Mouse (Mus musculus) neural tube, embryonic 13.5 days (tissue): ENCODE results near the gene Lrmda. TPM values are rescaled to one million over a fixed set of nuclear protein-coding genes. Genes with fewer than 3 reads are reported as not detected.

Source experiments
- ATAC-seq: fragments of 200-750 bp; cut with Nextera tagmentation; 2 replicates; pipeline ENCODE4 v1.8.0; 2017; ENCODE audit warnings: low read depth, mild to moderate bottlenecking, moderate TSS enrichment, moderate library complexity
- H3K27ac ChIP-seq: fragments of 300-500 bp; sonication (generic); replicated peaks from 2 replicates; pipeline ENCODE4 v1.5.1; 2015; ENCODE audit warnings: moderate library complexity, mild to moderate bottlenecking, inconsistent platforms
- H3K27me3 ChIP-seq: fragments of 300-500 bp; sonication (generic); 2 replicates; pipeline ENCODE4 v1.6.1; 2015; ENCODE audit warnings: mild to moderate bottlenecking, inconsistent platforms
- H3K36me3 ChIP-seq: fragments of 300-500 bp; sonication (generic); 2 replicates; pipeline ENCODE4 v1.6.1; 2015; ENCODE audit warnings: mild to moderate bottlenecking, inconsistent platforms
- H3K4me1 ChIP-seq: fragments of 300-500 bp; sonication (generic); replicated peaks from 2 replicates; pipeline ENCODE4 v1.6.1; 2015; ENCODE audit warnings: inconsistent platforms
- H3K4me2 ChIP-seq: fragments of 300-500 bp; sonication (generic); 2 replicates; pipeline ENCODE4 v1.6.1; 2015; ENCODE audit warnings: inconsistent platforms, mild to moderate bottlenecking, moderate library complexity
- H3K4me3 ChIP-seq: fragments of 300-500 bp; sonication (generic); 2 replicates; pipeline ENCODE4 v1.5.1; 2015; ENCODE audit warnings: mild to moderate bottlenecking, inconsistent platforms
- H3K9ac ChIP-seq: fragments of 300-500 bp; sonication (generic); 2 replicates; pipeline ENCODE4 v1.6.1; 2015; ENCODE audit warnings: moderate library complexity, mild to moderate bottlenecking, inconsistent platforms
- H3K9me3 ChIP-seq: fragments of 300-500 bp; sonication (generic); 2 replicates; pipeline ENCODE4 v1.6.1; 2016; ENCODE audit warnings: inconsistent platforms
- WGBS: fragments of 180-500 bp; shearing (Covaris S2); methylation state at CpG from one replicate; pipeline ENCODE4 v1.1.7; 2015; 5-methylcytosine and 5-hydroxymethylcytosine counted together
- polyA plus RNA-seq: library from polyadenylated mRNA; unstranded; fragments of >200 nt; fragmentation: Nextera tagmentation; extraction: Ambion mirVana; gene quantifications from 2 replicates; pipeline ENCODE4 v1.2.1, GENCODE M21; 2015

Lrmda gene
- polyA plus RNA-seq, 1 experiment from 2014 or later: not detected

DNA sequence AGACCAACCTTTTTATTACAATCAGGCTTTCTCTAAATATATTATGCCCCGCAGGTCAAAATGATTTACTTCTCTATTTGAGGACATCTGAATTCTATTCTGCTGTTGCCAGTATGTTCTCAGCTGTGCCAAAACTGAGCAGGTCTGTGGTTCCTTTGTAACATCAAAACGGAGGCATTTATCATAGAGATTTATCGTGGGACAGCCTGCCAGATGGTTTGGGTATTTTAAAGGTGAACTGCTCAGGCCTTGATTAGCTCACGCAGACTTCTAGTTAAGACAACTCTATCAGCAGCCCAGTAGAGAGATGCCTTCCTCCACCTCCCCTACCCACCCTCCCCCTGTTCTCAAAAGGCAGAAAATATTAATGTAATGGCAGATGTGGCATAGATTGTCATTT is 887.7 kb downstream of the Lrmda start:
- no peaks in the 10 kb centered on the region for H3K9me3 ChIP-seq
- no peak overlapping the region for H3K9ac ChIP-seq
- no peak overlapping the region for H3K4me3 ChIP-seq
- H3K27ac ChIP-seq: peak overlapping the region; percentile 14; the same call in 1 of the 2 replicates
- H3K36me3 ChIP-seq: no peaks in the 10 kb centered on the region
- WGBS: 24% methylated on average over 4 of the region's 4 CpGs
- no peak overlapping the region for H3K4me2 ChIP-seq
- peak; percentile 68 for ATAC-seq
- H3K27me3 ChIP-seq: no peaks in the 10 kb centered on the region
- peaks cover 27% of the 10 kb centered on the region for H3K4me1 ChIP-seq

DNA sequence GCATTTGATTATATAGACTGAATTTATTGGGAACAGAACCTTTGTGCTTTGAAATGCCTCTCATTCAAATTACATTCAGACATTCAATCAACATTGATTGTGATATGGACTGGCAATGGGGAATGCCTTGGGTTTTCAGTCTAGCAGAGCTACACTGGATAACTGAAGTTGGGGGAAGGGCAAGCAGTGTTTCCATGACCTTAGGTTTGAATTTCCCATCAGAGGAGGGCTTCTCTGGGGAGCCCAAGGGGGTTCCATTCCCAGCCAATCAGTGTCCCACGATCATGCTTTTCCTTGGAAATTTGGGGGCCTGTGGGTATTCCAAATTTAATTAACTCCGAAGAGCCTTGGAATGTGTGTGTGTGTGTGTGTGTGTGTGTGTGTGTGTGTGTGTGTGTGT is 888.5 kb downstream of the Lrmda start:
- Histone ChIP-seq H3K4me3 (no peak overlapping the region), H3K27ac (no peak overlapping the region; the same call in 1 of the 2 replicates), H3K9ac (no peak overlapping the region), H3K27me3 (no peaks in the 10 kb centered on the region), H3K9me3 (no peaks in the 10 kb centered on the region), H3K4me2 (no peak overlapping the region), H3K36me3 (no peaks in the 10 kb centered on the region), H3K4me1 (peaks cover 27% of the 10 kb centered on the region)
- 68% methylated on average over 2 of the region's 2 CpGs for WGBS
- 0 out of 2 replicates have a peak, but pooled peaks have one; percentile 25 for ATAC-seq

DNA sequence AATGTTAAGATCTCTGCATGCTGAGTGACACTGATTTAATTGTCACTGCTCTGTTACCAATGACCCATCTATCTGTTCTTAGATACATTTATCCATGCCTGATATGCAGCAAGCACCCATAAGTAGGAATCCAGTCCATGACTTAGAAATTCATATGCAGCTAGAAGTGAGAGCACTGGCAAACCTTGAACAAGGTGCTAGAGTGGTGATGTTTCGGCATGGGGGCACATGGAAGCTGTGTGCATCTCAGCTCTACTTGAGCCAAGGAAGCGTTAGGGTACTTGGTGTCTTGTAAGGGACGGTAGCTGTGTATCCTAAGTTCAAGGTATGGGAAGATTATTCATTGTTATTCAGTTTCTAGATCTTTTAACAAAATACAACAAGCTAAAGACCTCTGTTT is 896.0 kb downstream of the Lrmda start:
- H3K9ac ChIP-seq: no peak overlapping the region
- H3K4me1 ChIP-seq: no peaks in the 10 kb centered on the region
- no peak overlapping the region for H3K27ac ChIP-seq
- no peak for ATAC-seq
- no peak overlapping the region for H3K4me3 ChIP-seq
- H3K36me3 ChIP-seq: no peaks in the 10 kb centered on the region
- no peaks in the 10 kb centered on the region for H3K9me3 ChIP-seq
- 93% methylated on average over 3 of the region's 3 CpGs for WGBS
- no peak overlapping the region for H3K4me2 ChIP-seq
- H3K27me3 ChIP-seq: no peaks in the 10 kb centered on the region

DNA sequence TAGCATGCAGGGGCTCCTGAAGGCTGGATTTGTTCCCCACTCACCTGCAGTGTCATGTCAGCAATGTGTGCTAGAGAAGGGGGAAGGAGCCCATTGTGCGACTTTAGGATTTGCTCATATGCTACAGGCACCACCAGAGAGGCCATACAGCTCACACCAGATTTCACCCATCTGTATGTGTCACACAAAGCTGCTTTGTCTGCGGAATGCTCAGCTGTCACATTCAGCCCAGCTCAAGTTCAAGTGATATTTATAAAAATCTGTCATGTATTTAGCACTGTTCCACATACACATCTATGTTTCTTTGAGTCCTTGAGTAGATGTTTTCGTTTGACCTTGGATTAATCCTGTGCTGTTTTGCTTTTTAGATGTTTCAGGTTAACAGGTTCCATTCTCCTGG is 899.0 kb downstream of the Lrmda start:
- Histone ChIP-seq H3K9ac (no peak overlapping the region), H3K36me3 (no peaks in the 10 kb centered on the region)
- WGBS: 88% methylated on average over 3 of the region's 3 CpGs

GRCm38 (mm10) chr14:22918931-22919330 is 899.4 kb downstream of the Lrmda start:
- no peak overlapping the region for H3K4me2 ChIP-seq
- H3K4me1 ChIP-seq: no peaks in the 10 kb centered on the region
- H3K27me3 ChIP-seq: 0 out of 2 replicates have a peak, but pooled peaks cover 3% of the 10 kb centered on the region
- no peaks in the 10 kb centered on the region for H3K9me3 ChIP-seq
- H3K9ac ChIP-seq: no peak overlapping the region
- no peak overlapping the region for H3K27ac ChIP-seq
- WGBS: 72% methylated on average over 2 of the region's 2 CpGs
- H3K4me3 ChIP-seq: no peak overlapping the region
- ATAC-seq: no peak
- no peaks in the 10 kb centered on the region for H3K36me3 ChIP-seq

More for the DNA sequence above, 899.0 kb downstream of the Lrmda start:
- Histone ChIP-seq H3K4me3 (no peak overlapping the region), H3K4me1 (no peaks in the 10 kb centered on the region), H3K27me3 (0 out of 2 replicates have a peak, but pooled peaks cover 3% of the 10 kb centered on the region), H3K9me3 (no peaks in the 10 kb centered on the region), H3K4me2 (no peak overlapping the region), H3K27ac (no peak overlapping the region)
- no peak for ATAC-seq

- Histone ChIP-seq H3K4me3 (no peak overlapping the region), H3K27ac (no peak overlapping the region), H3K36me3 (no peaks in the 10 kb centered on the region), H3K9ac (no peak overlapping the region), H3K27me3 (0 out of 2 replicates have a peak, but pooled peaks cover 3% of the 10 kb centered on the region), H3K4me2 (no peak overlapping the region), H3K4me1 (no peaks in the 10 kb centered on the region), H3K9me3 (no peaks in the 10 kb centered on the region)
- no peak for ATAC-seq
Observed at GRCm38 (mm10) chr14:22921152-22921551, 901.6 kb downstream of the Lrmda start.

GRCm38 (mm10) chr14:22921796-22922195 is 902.3 kb downstream of the Lrmda start:
- H3K4me2 ChIP-seq: no peak overlapping the region
- no peak overlapping the region for H3K27ac ChIP-seq
- H3K27me3 ChIP-seq: 0 out of 2 replicates have a peak, but pooled peaks cover 3% of the 10 kb centered on the region
- WGBS: 93% methylated on average over 2 of the region's 2 CpGs
- H3K36me3 ChIP-seq: no peaks in the 10 kb centered on the region
- H3K9me3 ChIP-seq: no peaks in the 10 kb centered on the region
- no peaks in the 10 kb centered on the region for H3K4me1 ChIP-seq
- ATAC-seq: no peak
- no peak overlapping the region for H3K4me3 ChIP-seq
- H3K9ac ChIP-seq: no peak overlapping the region

DNA sequence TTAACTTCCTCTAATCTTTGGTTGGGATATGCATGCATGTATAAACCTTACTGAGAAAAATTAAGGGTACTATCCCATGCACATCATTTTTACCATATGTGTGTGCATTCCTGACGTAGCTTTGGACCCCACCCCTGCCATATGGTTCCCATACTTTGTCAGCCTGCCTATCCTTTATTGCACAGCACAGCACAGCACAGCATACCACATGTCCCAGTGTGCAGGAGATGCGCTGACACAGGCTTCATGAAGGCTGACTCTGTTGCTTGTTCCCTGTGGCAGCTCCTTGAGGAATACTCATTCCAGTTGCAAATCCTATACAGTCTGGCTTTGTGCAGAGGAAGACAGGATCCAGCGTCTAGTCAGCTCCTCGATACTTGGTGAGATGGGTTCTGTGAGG is 903.1 kb downstream of the Lrmda start:
- 84% methylated on average over 4 of the region's 4 CpGs for WGBS
- no peak; the same call in 1 of the 2 replicates for ATAC-seq

GRCm38 (mm10) chr14:22923251-22923650 is 903.7 kb downstream of the Lrmda start:
- Histone ChIP-seq H3K27me3 (0 out of 2 replicates have a peak, but pooled peaks cover 3% of the 10 kb centered on the region), H3K4me2 (no peak overlapping the region), H3K27ac (no peak overlapping the region), H3K9me3 (no peaks in the 10 kb centered on the region), H3K4me3 (no peak overlapping the region), H3K4me1 (no peaks in the 10 kb centered on the region), H3K9ac (no peak overlapping the region), H3K36me3 (no peaks in the 10 kb centered on the region)
- no peak for ATAC-seq
- 86% methylated on average over 1 of the region's 2 CpGs for WGBS

More for the DNA sequence above, 903.1 kb downstream of the Lrmda start:
- no peaks in the 10 kb centered on the region for H3K9me3 ChIP-seq
- H3K9ac ChIP-seq: no peak overlapping the region
- H3K4me2 ChIP-seq: no peak overlapping the region
- H3K4me1 ChIP-seq: no peaks in the 10 kb centered on the region
- H3K27me3 ChIP-seq: 0 out of 2 replicates have a peak, but pooled peaks cover 3% of the 10 kb centered on the region
- H3K27ac ChIP-seq: no peak overlapping the region
- no peak overlapping the region for H3K4me3 ChIP-seq
- H3K36me3 ChIP-seq: no peaks in the 10 kb centered on the region

GRCm38 (mm10) chr14:22928263-22928662 is 908.8 kb downstream of the Lrmda start:
- Histone ChIP-seq H3K36me3 (no peaks in the 10 kb centered on the region), H3K27ac (no peak overlapping the region), H3K27me3 (no peaks in the 10 kb centered on the region), H3K4me3 (no peak overlapping the region), H3K4me2 (no peak overlapping the region), H3K9ac (no peak overlapping the region), H3K4me1 (peaks cover 7% of the 10 kb centered on the region; the same call in 1 of the 2 replicates), H3K9me3 (no peaks in the 10 kb centered on the region)
- WGBS: 96% methylated on average over 2 of the region's 2 CpGs
- ATAC-seq: no peak

- Histone ChIP-seq H3K4me3 (no peak overlapping the region), H3K4me2 (no peak overlapping the region), H3K27me3 (no peaks in the 10 kb centered on the region), H3K9me3 (no peaks in the 10 kb centered on the region), H3K36me3 (no peaks in the 10 kb centered on the region), H3K9ac (no peak overlapping the region), H3K27ac (no peak overlapping the region), H3K4me1 (peaks cover 7% of the 10 kb centered on the region; the same call in 1 of the 2 replicates)
- ATAC-seq: no peak
- 96% methylated on average over 1 of the region's 1 CpGs for WGBS
Observed at GRCm38 (mm10) chr14:22928683-22929082, 909.2 kb downstream of the Lrmda start.

DNA sequence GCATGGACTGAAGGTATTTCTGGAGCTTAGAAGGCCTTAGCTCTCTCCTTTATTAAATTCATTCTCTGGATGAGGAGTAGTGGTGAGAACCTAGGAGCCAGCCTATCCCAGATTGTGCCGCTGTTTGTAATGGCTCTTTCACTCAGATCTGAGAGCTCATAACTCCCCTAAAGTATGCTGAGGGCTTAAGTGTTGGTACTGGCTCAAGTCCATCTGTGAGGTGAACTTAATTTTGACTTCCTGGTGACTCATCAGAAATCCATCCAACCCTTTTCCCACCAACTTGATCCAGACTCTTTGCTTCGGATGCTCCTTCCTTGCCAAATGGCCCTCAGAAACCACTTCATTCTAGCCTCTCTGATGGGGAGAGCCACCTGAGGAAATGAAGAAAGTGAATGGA is 910.1 kb downstream of the Lrmda start:
- H3K4me2 ChIP-seq: no peak overlapping the region
- no peak overlapping the region for H3K9ac ChIP-seq
- no peaks in the 10 kb centered on the region for H3K27me3 ChIP-seq
- 84% methylated on average over 2 of the region's 2 CpGs for WGBS
- no peak overlapping the region for H3K27ac ChIP-seq
- H3K4me1 ChIP-seq: peaks cover 7% of the 10 kb centered on the region; the same call in 1 of the 2 replicates
- no peak for ATAC-seq
- H3K36me3 ChIP-seq: no peaks in the 10 kb centered on the region
- no peaks in the 10 kb centered on the region for H3K9me3 ChIP-seq
- H3K4me3 ChIP-seq: no peak overlapping the region

DNA sequence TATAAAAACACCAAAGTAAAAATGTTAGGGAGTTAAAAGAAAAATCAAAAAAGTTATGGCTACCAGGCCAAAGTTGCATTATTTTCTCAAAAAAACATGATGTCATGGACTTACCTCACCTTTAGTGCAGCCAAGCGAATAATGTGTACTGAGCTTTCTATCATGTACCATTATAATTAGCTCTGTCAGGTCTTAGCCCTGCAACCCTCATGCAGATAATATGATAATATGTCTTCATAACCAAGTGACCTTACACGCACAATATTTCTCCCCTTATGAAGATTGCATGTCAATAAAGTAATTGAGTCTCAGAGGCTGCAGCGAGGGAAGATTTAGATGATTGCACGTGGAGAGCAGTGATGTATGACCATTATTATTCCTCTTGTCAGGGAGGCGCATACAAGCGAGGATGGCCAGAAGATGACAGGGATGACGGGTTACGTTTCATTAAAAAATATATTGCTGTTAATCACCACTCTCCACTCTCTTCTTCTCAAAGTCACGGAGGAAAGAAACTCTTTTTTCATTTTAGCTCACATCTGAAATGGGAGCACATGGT is 911.1 kb downstream of the Lrmda start:
- Histone ChIP-seq H3K27ac (no peak overlapping the region), H3K4me3 (no peak overlapping the region), H3K4me2 (no peak overlapping the region), H3K27me3 (no peaks in the 10 kb centered on the region), H3K36me3 (no peaks in the 10 kb centered on the region), H3K4me1 (peaks cover 7% of the 10 kb centered on the region; the same call in 1 of the 2 replicates), H3K9ac (no peak overlapping the region), H3K9me3 (no peaks in the 10 kb centered on the region)
- 54% methylated on average over 9 of the region's 9 CpGs for WGBS
- peak; percentile 74 for ATAC-seq
